Mouse (Mus musculus): Measurements from ENCODE around the gene Katnbl1.

GRCm38 (mm10) chr2:112339736-112340135 lies 39.3 kb upstream of the Katnbl1 start:
- no peak for TF ChIP-seq POLR2A (IDR thresholded peaks at IDR 0.05; ENCODE audit: borderline replicate concordance, control insufficient read depth, low read depth, low read length)
- TF ChIP-seq CTCF (IDR thresholded peaks at IDR 0.05; ENCODE audit: control insufficient read depth, insufficient read depth, low read length) = peak; percentile 30; the same call in 1 of the 2 replicates
